Mouse (Mus musculus) v-Abl transformed pro-B cells (cell line): ENCODE results near the gene Catsper4.

ENCODE experiments used
- in situ Hi-C, 2 experiments: fragments of 400-800 bp; cut with MboI; formaldehyde crosslinking; loops; one replicate each; pipeline ENCODE4 v1.15.1; 2025; ENCODE audit not compliant: unreplicated experiment in 2 of 2

The Catsper4 gene

DNA sequence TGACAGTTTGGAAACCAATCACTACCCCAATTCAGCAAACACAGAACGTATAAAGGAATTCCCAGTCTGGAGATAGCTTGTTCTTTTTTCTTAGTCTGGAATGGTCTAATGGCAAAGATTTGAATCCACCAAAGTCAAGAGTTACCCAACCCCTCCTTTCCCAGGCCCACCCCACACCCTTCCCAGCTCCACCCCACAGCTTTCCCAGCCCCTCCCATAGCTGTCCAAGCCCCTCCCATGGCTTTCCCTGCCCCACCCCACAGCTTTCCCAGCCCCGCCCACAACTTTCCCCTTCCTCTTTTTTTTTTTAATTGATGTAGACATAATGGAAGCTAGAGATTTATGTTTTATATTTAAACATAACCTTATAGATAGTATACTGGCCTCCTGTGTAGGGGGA, 27.8 kb downstream of the Catsper4 start:
- in situ Hi-C loops, result no loop called here

- in situ Hi-C loops, result loop anchor here (5.0 to 10.0 kb wide), 6 partner anchors 59 to 106 kb away; partner anchors contain the start of genes Gm30191 (in 2 of the 2), Zfp593 (in 2 of the 2), Cd52 (in 1 of the 2) and E130218I03Rik (in 1 of the 2)
These were observed 40.9 kb downstream of the Catsper4 start for GRCm38 (mm10) chr4:134186268-134186667.

GRCm38 (mm10) chr4:134185569-134185968, 41.6 kb downstream of the Catsper4 start:
- in situ Hi-C loops, result loop anchor here (5.0 to 10.0 kb wide), 6 partner anchors 59 to 107 kb away; partner anchors contain the start of genes Gm30191 (in 2 of the 2), Zfp593 (in 2 of the 2), Cd52 (in 1 of the 2) and E130218I03Rik (in 1 of the 2)

DNA sequence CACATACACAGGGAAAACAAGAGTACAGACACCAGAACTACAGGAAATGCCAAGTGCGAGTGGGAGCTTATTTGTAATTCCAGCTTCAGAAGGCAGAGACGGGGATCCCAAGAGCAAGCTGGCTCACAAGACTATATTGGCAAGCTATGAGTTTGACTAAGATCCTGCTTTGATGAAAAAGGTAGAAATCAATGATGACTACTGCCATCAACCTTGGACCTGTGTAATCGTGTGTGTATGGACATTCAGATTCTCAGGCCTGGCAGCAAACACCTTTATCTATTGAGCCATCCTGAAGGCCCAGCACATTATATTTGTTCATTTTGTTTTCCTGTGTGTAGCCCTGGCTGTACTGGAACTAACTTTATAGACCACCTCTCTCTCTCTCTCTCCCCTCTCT, 43.5 kb downstream of the Catsper4 start:
- in situ Hi-C loops, result loop anchor here in 1 of 2 experiments (10.0 kb wide), 2 partner anchors 61 to 89 kb away; partner anchors contain the start of genes Cd52, E130218I03Rik, Gm30191 and Zfp593

GRCm38 (mm10) chr4:134181825-134182224, 45.4 kb downstream of the Catsper4 start:
- in situ Hi-C loops, result loop anchor here in 1 of 2 experiments (10.0 kb wide), 2 partner anchors 63 to 87 kb away; partner anchors contain the start of genes Cd52, E130218I03Rik, Gm30191 and Zfp593

- in situ Hi-C loops, result loop anchor here in 1 of 2 experiments (10.0 kb wide), 2 partner anchors 64 to 86 kb away; partner anchors contain the start of genes Cd52, E130218I03Rik, Gm30191 and Zfp593
These were observed 46.1 kb downstream of the Catsper4 start for GRCm38 (mm10) chr4:134181112-134181511.

DNA sequence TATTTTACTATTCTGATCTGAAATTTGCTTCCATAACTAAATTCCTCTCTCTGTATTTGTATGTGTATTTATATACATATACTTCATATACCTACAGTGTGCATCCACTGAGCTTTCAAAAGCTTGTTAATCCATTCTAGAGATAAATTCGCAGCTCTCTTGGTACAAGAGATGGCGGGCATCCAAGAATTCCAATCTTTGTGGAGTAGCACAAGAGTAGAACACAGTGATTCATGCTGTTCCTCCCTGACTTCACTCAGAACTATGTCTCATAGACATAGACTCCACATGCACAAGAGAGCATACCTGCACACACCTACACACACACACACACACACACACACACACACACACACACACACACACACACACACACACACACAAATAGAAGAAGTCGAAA, 54.8 kb downstream of the Catsper4 start:
- in situ Hi-C loops, result no loop called here

DNA sequence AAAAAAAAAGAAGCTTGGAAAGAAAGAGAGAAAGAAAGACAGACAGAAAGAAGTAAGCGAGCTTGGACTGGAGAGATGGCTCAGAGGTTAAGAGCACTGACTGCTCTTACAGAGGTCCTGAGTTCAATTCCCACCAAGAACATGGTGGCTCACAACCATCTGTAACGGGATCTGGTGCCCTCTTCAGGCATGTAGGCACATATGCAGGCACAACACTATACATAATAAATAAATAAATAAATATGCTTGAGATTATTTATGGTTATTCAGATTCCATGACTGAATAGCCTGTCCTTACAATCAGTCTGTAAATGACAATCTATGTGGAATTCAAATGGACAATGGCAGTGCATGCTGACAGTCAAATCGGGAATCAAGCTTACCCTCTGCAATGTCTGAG, 60.3 kb downstream of the Catsper4 start:
- in situ Hi-C loops, result loop anchor here in 1 of 2 experiments (5.0 kb wide), 1 partner anchor 35 kb away; no protein-coding TSS in a partner anchor

GRCm38 (mm10) chr4:134165548-134166465, 61.4 kb downstream of the Catsper4 start:
- in situ Hi-C loops, result loop anchor here in 1 of 2 experiments (5.0 kb wide), 1 partner anchor 34 kb away; no protein-coding TSS in a partner anchor

GRCm38 (mm10) chr4:134165024-134165423, 62.2 kb downstream of the Catsper4 start:
- in situ Hi-C loops, result loop anchor here in 1 of 2 experiments (5.0 kb wide), 1 partner anchor 33 kb away; no protein-coding TSS in a partner anchor

DNA sequence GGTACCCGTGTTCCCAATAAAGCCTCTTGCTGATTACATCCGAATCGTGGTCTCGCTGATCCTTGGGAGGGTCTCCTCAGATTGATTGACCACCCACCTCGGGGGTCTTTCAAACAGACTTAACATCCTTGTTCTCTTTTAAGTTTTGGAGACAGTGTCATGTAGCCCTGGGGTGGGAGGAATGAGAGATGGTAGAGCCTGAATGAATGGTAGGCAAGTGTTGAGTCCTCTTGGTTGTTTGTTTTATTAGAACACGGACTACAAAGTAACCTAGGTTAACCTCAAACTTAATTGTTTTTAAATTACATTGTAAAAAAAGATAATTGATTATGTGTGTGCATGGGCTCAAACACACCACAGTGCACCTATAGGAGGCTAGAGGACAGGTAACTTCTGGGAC, 62.6 kb downstream of the Catsper4 start:
- in situ Hi-C loops, result no loop called here
